Mouse (Mus musculus): ENCODE measurements at regions not wholly inside any gene's neighbourhood (a gene's known extent, or its start where the extent isn't known, plus 50 kb on each side); places are given as distances from the start of the nearest gene placed in this dataset.
"Not testable (repeated sequence)": the region's sequence is repeated elsewhere in the genome, so short reads cannot be mapped to it uniquely, and the experiment has no call there.

GRCm38 (mm10) chr2:114723971-114724666, 69.4 kb upstream of the Dph6 start:
- Histone ChIP-seq H3K36me3 (no peaks in the 10 kb centered on the region), H3K27ac (no peak overlapping the region), H3K27me3 (ENCODE audit: insufficient read depth, poor library complexity, severe bottlenecking) (no peaks in the 10 kb centered on the region), H3K9me3 (no peaks in the 10 kb centered on the region), H3K4me1 (replicated peaks) (no peaks in the 10 kb centered on the region), H3K4me3 (no peak overlapping the region)
- whole genome bisulfite sequencing, result 76% methylated on average over 6 of the region's 6 CpGs
- DNase-seq (ENCODE audit: low spot score), result no peak

- H3K27me3 ChIP-seq (ENCODE audit: insufficient read depth, poor library complexity, severe bottlenecking), result no peaks in the 10 kb centered on the region
- no peaks in the 10 kb centered on the region for H3K4me1 ChIP-seq (replicated peaks)
- DNase-seq (ENCODE audit: low spot score), result no peak
- H3K9me3 ChIP-seq, result no peaks in the 10 kb centered on the region
- WGBS, result 89% methylated on average over 1 of the region's 1 CpGs
- no peak overlapping the region for H3K27ac ChIP-seq
- no peak overlapping the region for H3K4me3 ChIP-seq
- no peaks in the 10 kb centered on the region for H3K36me3 ChIP-seq
These were observed 72.4 kb upstream of the Dph6 start for GRCm38 (mm10) chr2:114727197-114727596.

DNA sequence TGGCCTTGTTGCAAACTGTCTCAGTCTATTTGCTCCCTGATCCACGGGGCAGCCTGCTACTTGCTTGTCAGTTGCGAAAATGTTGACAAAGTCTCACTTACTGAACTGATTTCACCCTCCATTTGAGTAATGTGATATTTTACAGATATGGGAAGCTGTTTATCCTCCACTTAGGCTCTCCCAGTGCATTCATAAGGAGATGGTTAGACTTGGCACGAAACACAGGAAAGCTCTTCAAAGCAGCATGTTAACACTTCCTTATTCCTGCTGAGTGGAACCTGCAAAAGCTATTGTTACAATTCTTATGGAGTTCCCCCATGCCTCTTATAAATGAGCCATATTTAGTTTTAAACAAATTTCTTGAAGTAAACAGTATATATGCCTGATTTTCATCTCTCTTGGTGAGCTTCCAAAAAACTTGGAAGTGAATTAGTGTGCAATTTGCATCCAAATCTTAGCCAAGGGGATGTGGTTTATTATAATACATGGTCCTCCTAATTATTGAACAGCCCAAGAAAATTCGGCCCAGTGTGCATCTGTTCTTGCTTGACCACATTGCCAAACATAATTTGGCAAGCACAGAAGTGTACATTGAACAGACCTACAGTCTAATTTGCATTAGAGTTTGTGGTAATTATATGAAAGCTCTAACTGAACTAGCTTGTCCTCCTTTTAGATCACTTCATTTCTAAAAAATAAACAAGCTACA, 80.3 kb upstream of the Dph6 start:
- 73% methylated on average over 4 of the region's 4 CpGs for WGBS
- H3K4me3 ChIP-seq, result no peak overlapping the region
- no peak for DNase-seq (ENCODE audit: low spot score)

GRCm38 (mm10) chr2:114739421-114740212, 84.9 kb upstream of the Dph6 start:
- H3K9me3 ChIP-seq, result no peaks in the 10 kb centered on the region
- no peaks in the 10 kb centered on the region for H3K4me1 ChIP-seq (replicated peaks)
- no peaks in the 10 kb centered on the region for H3K27me3 ChIP-seq (ENCODE audit: insufficient read depth, poor library complexity, severe bottlenecking)
- no peaks in the 10 kb centered on the region for H3K36me3 ChIP-seq
- DNase-seq (ENCODE audit: low spot score), result no peak
- H3K27ac ChIP-seq, result no peak overlapping the region
- 89% methylated on average over 11 of the region's 11 CpGs for WGBS
- no peak overlapping the region for H3K4me3 ChIP-seq

More for the DNA sequence above, 80.3 kb upstream of the Dph6 start:
- no peaks in the 10 kb centered on the region for H3K36me3 ChIP-seq
- no peak overlapping the region for H3K27ac ChIP-seq
- H3K9me3 ChIP-seq, result no peaks in the 10 kb centered on the region
- H3K4me1 ChIP-seq (replicated peaks), result no peaks in the 10 kb centered on the region
- H3K27me3 ChIP-seq (ENCODE audit: insufficient read depth, poor library complexity, severe bottlenecking), result no peaks in the 10 kb centered on the region

DNA sequence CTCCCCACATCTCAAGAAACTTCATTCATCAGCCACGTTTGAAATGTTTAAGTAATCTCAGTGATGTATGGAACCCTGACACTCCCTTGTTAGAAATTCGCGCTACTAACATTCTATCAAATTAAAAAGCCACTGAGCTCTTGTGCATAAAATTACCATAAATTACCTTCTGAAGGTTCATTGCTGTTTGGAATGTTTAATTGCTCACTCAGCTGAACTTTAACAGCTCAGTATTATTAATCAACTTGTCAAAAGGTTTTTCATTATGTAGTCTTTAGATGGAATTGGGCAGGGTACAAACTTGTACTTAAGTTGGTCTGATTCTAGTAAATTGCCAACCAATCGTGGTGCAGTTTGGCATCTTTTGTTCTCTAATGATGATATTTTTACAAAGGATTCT, 108.5 kb upstream of the Dph6 start:
- H3K27ac ChIP-seq, result no peak overlapping the region
- DNase-seq (ENCODE audit: low spot score), result no peak
- no peaks in the 10 kb centered on the region for H3K9me3 ChIP-seq
- H3K4me3 ChIP-seq, result no peak overlapping the region
- no peaks in the 10 kb centered on the region for H3K4me1 ChIP-seq (replicated peaks)
- 68% methylated on average over 4 of the region's 4 CpGs for WGBS
- H3K27me3 ChIP-seq (ENCODE audit: insufficient read depth, poor library complexity, severe bottlenecking), result no peaks in the 10 kb centered on the region
- no peaks in the 10 kb centered on the region for H3K36me3 ChIP-seq

- not testable (repeated sequence) for H3K4me3 ChIP-seq; H3K27me3 ChIP-seq (ENCODE audit: insufficient read depth, poor library complexity, severe bottlenecking); H3K36me3 ChIP-seq; H3K9me3 ChIP-seq; H3K27ac ChIP-seq; DNase-seq (ENCODE audit: low spot score); H3K4me1 ChIP-seq (replicated peaks)
- WGBS, result 91% methylated on average over 6 of the region's 6 CpGs
These were observed 119.0 kb upstream of the Dph6 start for GRCm38 (mm10) chr2:114773723-114774122.

DNA sequence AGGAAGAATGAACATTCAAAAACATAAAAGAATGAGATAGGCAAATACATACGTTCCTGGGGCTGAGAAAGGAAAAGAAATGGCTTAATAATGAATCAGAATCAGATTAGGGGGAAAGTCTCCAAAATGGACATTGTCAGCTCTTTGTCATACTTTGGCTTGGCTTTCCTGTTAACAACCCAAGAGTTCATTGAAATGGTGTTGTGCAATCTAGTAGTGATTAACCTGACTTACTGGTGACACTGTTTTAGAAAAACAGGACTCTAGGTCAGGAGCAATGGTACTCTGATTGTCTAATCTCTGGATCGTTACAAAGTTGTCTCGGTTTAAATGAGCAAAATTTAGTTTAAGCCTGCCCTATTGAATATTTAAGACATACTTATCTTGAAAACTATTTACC, 119.5 kb upstream of the Dph6 start:
- H3K27ac ChIP-seq, result no peak overlapping the region

DNA sequence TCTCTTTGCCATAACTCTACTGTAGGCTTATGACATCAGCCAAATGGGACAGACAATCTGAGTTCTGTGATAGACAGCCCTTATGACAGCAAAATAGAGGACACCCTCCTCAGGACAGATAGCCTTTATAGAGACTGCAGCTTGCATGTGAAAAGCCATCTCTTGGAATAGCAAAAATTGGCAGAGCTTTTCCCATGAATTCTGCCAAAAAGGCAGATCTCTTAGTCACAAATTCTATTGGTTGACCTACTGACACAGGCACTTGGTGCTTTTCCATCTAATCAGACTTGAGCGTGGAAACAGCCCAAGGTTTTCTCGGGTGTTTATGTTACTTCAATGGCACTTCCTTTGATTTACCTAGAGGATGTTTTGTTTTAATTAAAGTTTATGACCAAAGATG, 120.8 kb upstream of the Dph6 start:
- Histone ChIP-seq H3K9me3 (no peaks in the 10 kb centered on the region), H3K4me1 (replicated peaks) (no peaks in the 10 kb centered on the region), H3K36me3 (no peaks in the 10 kb centered on the region), H3K27ac (no peak overlapping the region), H3K27me3 (ENCODE audit: insufficient read depth, poor library complexity, severe bottlenecking) (no peaks in the 10 kb centered on the region), H3K4me3 (no peak overlapping the region)
- DNase-seq (ENCODE audit: low spot score), result no peak
- 78% methylated on average over 2 of the region's 2 CpGs for WGBS

More for the DNA sequence above, 119.5 kb upstream of the Dph6 start:
- 96% methylated on average over 3 of the region's 3 CpGs for WGBS
- H3K4me1 ChIP-seq (replicated peaks), result no peaks in the 10 kb centered on the region
- no peak for DNase-seq (ENCODE audit: low spot score)
- H3K36me3 ChIP-seq, result no peaks in the 10 kb centered on the region
- no peak overlapping the region for H3K4me3 ChIP-seq
- H3K9me3 ChIP-seq, result no peaks in the 10 kb centered on the region
- H3K27me3 ChIP-seq (ENCODE audit: insufficient read depth, poor library complexity, severe bottlenecking), result no peaks in the 10 kb centered on the region

- WGBS, result 91% methylated on average over 2 of the region's 2 CpGs
- Histone ChIP-seq H3K4me3 (no peak overlapping the region), H3K36me3 (no peaks in the 10 kb centered on the region), H3K27me3 (ENCODE audit: insufficient read depth, poor library complexity, severe bottlenecking) (no peaks in the 10 kb centered on the region), H3K27ac (no peak overlapping the region), H3K4me1 (replicated peaks) (no peaks in the 10 kb centered on the region), H3K9me3 (no peaks in the 10 kb centered on the region)
- no peak for DNase-seq (ENCODE audit: low spot score)
These were observed 121.4 kb upstream of the Dph6 start for GRCm38 (mm10) chr2:114776176-114776575.

- H3K4me1 ChIP-seq (replicated peaks), result peaks cover 7% of the 10 kb centered on the region; the same call in 1 of the 2 replicates
- H3K27me3 ChIP-seq (ENCODE audit: insufficient read depth, poor library complexity, severe bottlenecking), result no peaks in the 10 kb centered on the region
- no peaks in the 10 kb centered on the region for H3K36me3 ChIP-seq
- DNase-seq (ENCODE audit: low spot score), result no peak
- H3K4me3 ChIP-seq, result no peak overlapping the region
- H3K9me3 ChIP-seq, result no peaks in the 10 kb centered on the region
- WGBS, result 83% methylated on average over 6 of the region's 6 CpGs
- H3K27ac ChIP-seq, result no peak overlapping the region
These were observed 127.7 kb upstream of the Dph6 start for GRCm38 (mm10) chr2:114782450-114782849.

DNA sequence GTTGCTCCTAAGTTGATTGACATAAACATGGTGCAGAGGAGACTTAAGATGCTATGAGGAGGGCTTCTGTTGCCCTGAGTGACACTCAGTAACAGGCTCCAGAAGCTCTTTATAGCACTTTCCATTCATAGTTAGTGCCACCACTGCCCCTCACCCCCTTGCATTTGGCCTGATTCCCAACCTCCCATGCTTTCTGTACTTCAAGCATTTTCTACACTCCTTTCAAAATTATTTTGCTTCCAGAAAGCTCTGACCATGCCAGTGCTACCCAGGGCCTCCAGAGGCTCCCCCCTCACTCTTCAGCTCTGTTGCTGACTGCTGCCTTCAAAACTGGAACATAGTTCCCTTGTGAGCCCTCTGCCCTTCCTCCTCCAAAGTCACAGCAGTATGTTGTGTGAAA, 129.4 kb upstream of the Dph6 start:
- Histone ChIP-seq H3K9me3 (no peaks in the 10 kb centered on the region), H3K27ac (peak overlapping the region; percentile 31; the same call in 1 of the 2 replicates)
- no peak for DNase-seq (ENCODE audit: low spot score)

DNA sequence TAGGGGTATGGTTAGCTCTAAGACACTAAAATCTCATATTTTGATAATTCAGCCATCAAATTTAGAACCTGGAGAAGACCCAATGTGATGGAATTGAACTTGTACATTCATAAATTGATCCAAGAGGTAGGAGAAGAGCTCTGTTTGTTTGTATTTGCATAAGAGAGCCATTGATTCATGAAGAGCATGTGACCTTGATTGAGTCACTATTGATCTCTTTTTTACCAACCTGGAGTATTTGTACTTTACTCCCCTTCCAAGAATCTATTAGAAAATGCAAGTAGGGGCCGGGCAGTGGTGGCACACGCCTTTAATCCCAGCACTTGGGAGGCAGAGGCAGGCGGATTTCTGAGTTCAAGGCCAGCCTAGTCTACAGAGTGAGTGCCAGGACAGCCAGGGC, 133.5 kb upstream of the Dph6 start:
- H3K9me3 ChIP-seq, result no peaks in the 10 kb centered on the region
- DNase-seq (ENCODE audit: low spot score), result no peak
- peaks cover 7% of the 10 kb centered on the region; the same call in 1 of the 2 replicates for H3K4me1 ChIP-seq (replicated peaks)
- H3K27ac ChIP-seq, result no peak overlapping the region
- no peaks in the 10 kb centered on the region for H3K27me3 ChIP-seq (ENCODE audit: insufficient read depth, poor library complexity, severe bottlenecking)
- no peak overlapping the region for H3K4me3 ChIP-seq
- WGBS, result 83% methylated on average over 3 of the region's 3 CpGs
- no peaks in the 10 kb centered on the region for H3K36me3 ChIP-seq

More for the DNA sequence above, 129.4 kb upstream of the Dph6 start:
- no peaks in the 10 kb centered on the region for H3K36me3 ChIP-seq
- H3K4me1 ChIP-seq (replicated peaks), result peaks cover 7% of the 10 kb centered on the region; the same call in 1 of the 2 replicates
- no peaks in the 10 kb centered on the region for H3K27me3 ChIP-seq (ENCODE audit: insufficient read depth, poor library complexity, severe bottlenecking)
- H3K4me3 ChIP-seq, result no peak overlapping the region

Measured in hindbrain, embryonic 10.5 days (tissue).